Mouse (Mus musculus) cerebellum, postnatal 36 days (tissue): ENCODE measurements at regions not wholly inside any gene's neighbourhood (a gene's known extent, or its start where the extent isn't known, plus 50 kb on each side); places are given as distances from the start of the nearest gene placed in this dataset.

Source experiments
- DNase-seq, 2 experiments: peaks; one replicate each; pipeline ENCODE4 v3.0.0; 2021 to 2022; ENCODE audit warnings: mixed read lengths in 2 of 2

DNA sequence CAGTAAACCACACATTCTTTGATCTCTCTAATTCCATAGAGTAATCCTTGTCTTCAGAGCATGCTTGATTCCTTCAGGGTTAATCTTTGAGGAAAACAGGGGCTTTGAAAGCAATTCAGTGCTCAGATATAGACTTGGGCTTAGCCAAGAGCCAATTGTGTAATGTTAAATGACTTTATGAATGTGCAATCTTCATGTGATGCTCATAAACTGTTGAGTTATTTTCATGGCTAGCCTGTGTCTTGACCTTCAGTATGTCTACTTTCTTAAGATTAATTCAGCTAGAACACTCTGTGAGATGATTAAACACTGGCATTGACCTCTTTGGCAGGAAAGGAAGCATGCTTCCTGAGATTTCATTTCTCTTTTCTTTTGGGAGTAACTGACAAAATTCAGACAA is 147.8 kb downstream of the Gabrg2 start:
- DNase-seq: no peak

DNA sequence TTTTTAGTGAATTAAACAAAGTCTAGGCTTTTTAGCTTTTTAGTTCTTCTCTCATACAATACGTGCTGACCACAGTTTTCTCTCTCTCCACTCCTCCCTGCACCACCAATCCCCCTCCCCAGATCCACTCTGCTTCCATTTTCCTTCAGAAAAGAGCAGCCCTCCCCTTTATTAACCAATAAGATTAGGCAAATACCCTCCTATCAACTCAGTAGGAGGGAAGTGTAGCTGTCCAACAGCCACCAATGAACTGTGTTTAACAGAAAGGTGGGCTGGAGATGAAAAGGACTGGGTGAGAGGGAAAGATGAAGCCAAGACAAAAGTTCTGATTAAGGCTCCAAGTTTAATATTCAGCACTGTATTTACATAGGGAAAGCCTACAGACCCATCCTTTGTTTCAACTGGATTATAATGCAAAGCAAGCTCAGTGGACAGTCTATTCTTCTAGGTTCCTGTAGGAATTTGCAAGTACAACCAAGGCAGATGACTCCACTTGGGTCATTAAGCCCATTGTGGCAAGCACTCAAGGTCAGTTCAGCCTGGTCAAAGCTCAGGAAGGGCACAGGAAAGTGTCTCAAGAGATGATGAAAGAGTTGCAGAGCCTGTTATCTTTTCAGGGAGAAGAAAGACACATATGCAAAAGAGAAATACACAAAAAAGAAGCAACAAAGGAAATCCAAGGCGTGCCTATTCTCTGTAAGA is 174.5 kb downstream of the Gabrg2 start:
- no peak for DNase-seq

DNA sequence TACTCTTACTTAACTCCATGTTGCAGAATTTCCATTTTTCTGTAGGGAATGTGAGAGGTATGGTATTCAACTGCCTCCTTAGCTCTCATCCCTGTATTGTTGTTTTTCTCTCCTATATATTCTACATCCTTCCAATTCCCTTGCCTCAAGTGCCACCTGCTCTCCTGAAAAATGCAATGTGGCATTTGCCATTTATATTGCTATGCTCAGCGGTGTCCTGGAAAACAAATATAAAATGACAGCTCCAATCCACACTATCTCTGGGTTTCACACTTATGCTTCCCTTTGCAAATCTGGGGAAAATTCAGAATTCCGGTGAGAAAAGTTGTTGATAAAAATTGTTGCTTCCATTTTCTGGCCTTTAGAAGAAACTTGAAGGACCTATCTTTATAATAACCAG is 182.6 kb downstream of the Gabrg2 start:
- peak in 1 of 2 experiments; percentile 8 for DNase-seq

DNA sequence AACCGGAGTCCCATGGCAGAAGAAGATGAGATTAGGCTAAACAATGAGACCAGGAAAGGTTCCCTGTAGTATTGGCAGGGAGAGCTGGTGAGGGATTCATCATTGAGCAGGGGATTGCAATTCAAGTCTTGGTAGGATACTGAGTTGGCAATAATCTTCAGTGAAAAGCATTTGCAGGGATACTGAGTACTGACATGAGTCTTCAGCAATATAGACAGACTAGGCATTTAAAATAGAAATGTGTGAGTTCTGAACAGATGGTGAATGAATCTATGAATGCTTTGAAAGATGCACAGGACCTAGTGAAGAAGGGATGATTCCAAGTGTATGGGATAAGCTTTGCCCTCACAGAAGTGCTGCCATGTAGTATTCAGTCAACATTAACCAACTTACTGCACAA is 187.7 kb downstream of the Gabrg2 start:
- DNase-seq: no peak

DNA sequence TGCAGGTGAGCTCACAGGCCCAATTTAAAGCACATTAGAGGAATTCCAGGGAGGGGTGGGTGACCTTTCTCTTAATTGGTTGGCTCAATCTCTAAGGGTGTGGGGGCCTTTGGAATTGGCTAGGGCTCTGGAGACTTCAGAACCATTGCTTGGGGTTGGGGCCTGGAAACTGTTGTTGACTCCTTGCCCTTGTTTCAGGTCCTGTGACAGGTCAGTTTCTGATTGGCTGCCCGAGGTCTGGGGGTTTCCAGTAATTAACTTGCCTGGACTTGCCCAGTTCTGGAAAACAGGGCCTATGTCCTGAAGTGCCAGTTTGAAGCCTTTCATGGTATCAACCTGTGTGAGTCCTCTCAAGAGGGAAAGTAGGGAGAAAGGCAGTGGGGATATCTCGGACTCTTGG is 191.8 kb downstream of the Gabrg2 start:
- no peak for DNase-seq

DNA sequence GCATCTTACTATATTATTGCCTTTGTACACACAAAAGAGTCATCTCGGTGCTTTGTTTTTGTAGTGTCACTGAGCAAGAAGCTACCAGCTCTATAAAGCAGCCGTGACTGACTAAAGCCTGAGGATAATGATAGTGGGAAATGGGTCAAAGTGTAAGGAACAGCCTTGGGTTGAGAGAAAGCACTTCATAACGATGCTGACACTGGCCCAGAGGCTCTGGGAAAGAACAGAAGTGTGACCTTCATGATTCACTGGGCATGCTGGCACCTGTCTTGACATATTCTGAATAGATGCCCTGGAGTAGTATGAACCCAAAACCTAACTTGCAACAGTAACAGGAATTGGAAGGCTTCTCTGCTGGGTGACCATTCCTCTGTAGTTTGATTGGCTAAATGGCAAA is 208.5 kb downstream of the Gabrg2 start:
- DNase-seq: no peak
